Mouse (Mus musculus): ENCODE measurements around the gene Tmem182. TPM values are rescaled to one million over a fixed set of nuclear protein-coding genes. Genes with fewer than 3 reads are reported as not detected.

The Tmem182 gene
- polyA plus RNA-seq, 1 experiment from 2014 or later = not detected

DNA sequence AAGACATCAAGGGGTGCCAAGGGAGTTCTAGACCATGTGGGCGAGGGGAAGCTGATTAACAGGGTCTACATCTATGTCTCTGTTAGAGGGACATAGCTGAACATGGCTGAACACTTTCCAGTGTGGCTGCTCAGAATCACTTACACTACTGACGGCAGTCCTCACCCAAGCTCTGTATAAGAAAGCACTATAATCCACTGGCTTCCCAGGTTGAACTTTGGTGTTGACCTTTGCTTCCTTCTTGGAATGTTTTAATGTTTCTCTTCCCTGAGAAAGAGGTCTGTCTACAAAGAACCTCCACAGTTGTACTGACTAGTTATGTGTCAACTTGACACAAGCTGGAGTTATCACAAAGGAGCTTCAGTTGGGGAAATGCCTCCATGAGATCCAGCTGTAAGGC, 29.3 kb upstream of the Tmem182 start:
- H3K9me3 ChIP-seq (replicated peaks) = 0 out of 2 replicates have a peak, but pooled peaks cover 2% of the 10 kb centered on the region
- no peak overlapping the region for H3K9ac ChIP-seq
- ATAC-seq = no peak
- no peak overlapping the region for H3K27ac ChIP-seq
- no peak overlapping the region for H3K4me2 ChIP-seq
- H3K36me3 ChIP-seq = peaks cover 37% of the 10 kb centered on the region
- peaks cover 20% of the 10 kb centered on the region for H3K4me1 ChIP-seq
- no peak overlapping the region for H3K4me3 ChIP-seq
- WGBS (ENCODE audit: insufficient replicate concordance) = 55% methylated on average over 2 of the region's 2 CpGs
- H3K27me3 ChIP-seq (replicated peaks) = no peaks in the 10 kb centered on the region

DNA sequence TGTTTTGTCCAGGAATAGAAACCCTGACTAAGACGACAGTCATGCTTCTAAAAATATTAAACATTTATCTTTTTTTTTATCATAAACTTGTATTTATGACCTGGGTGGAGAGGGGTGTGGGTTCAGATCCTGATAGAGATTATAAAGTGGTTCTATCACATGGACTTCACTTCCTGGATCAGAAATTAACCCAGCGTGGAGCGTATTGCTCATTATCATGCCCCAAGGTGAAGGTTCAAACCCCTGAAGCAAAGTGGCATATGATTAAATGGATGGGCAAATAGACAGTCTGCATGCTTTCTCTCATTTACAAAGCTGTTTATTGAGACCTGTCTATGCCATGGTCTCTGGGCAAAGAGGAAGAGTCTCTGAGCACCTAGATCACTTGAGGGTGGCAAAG, 28.6 kb upstream of the Tmem182 start:
- Histone ChIP-seq H3K4me1 (peaks cover 14% of the 10 kb centered on the region), H3K4me2 (no peak overlapping the region), H3K36me3 (peaks cover 37% of the 10 kb centered on the region), H3K4me3 (no peak overlapping the region), H3K9me3 (replicated peaks) (0 out of 2 replicates have a peak, but pooled peaks cover 2% of the 10 kb centered on the region), H3K27ac (no peak overlapping the region), H3K27me3 (replicated peaks) (no peaks in the 10 kb centered on the region), H3K9ac (no peak overlapping the region)
- ATAC-seq = no peak
- 74% methylated on average over 3 of the region's 3 CpGs for WGBS (ENCODE audit: insufficient replicate concordance)

DNA sequence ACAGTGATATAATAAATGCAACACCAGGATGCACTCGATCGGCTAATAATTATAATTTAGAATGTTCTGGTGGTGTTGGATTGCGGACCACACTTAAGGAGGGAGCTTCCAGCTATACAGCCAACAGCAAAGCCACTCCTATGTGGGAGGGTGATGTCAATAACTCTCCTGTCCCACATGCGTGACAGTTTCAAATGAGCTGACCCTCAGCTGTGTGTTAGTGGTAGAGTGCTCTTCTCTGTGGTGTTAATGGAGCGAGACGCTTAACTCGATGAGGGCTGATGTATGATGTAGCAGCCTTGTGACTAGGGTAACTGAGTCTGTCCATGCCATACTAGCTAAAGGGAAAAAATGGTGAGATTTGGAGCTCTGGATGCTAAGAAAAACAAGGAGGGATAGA, 22.0 kb upstream of the Tmem182 start:
- WGBS (ENCODE audit: insufficient replicate concordance) = 92% methylated on average over 7 of the region's 7 CpGs
- 0 out of 2 replicates have a peak, but pooled peaks cover 2% of the 10 kb centered on the region for H3K9me3 ChIP-seq (replicated peaks)
- H3K27ac ChIP-seq = no peak overlapping the region
- H3K4me1 ChIP-seq = no peaks in the 10 kb centered on the region
- no peak overlapping the region for H3K4me2 ChIP-seq
- H3K9ac ChIP-seq = no peak overlapping the region
- H3K4me3 ChIP-seq = no peak overlapping the region
- H3K36me3 ChIP-seq = peaks cover 28% of the 10 kb centered on the region
- H3K27me3 ChIP-seq (replicated peaks) = no peaks in the 10 kb centered on the region
- no peak for ATAC-seq

DNA sequence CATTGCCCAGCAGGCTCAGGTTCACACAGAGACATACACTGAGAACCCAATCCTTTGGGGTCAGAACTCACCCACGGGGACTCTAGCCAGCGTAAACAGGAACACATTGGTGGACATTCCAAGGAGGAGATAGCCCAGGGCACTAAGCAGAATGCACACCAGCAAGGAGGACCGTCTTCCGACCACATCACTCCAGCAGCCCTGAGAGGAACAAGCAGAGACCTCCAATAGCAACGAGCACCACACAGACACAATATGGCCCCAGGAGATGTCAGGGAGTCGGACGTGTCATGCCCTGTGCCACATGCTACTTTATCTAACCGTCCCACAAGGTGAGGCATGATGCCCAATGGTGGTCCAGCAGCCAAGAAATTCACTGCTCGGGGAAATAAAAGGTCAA, 21.1 kb upstream of the Tmem182 start:
- ATAC-seq = no peak
- H3K27ac ChIP-seq = no peak overlapping the region
- no peak overlapping the region for H3K9ac ChIP-seq
- peaks cover 19% of the 10 kb centered on the region for H3K36me3 ChIP-seq
- H3K4me3 ChIP-seq = no peak overlapping the region
- H3K27me3 ChIP-seq (replicated peaks) = no peaks in the 10 kb centered on the region
- H3K4me2 ChIP-seq = no peak overlapping the region
- 73% methylated on average over 9 of the region's 9 CpGs for WGBS (ENCODE audit: insufficient replicate concordance)
- 0 out of 2 replicates have a peak, but pooled peaks cover under 1% of the 10 kb centered on the region for H3K4me1 ChIP-seq
- H3K9me3 ChIP-seq (replicated peaks) = no peaks in the 10 kb centered on the region

DNA sequence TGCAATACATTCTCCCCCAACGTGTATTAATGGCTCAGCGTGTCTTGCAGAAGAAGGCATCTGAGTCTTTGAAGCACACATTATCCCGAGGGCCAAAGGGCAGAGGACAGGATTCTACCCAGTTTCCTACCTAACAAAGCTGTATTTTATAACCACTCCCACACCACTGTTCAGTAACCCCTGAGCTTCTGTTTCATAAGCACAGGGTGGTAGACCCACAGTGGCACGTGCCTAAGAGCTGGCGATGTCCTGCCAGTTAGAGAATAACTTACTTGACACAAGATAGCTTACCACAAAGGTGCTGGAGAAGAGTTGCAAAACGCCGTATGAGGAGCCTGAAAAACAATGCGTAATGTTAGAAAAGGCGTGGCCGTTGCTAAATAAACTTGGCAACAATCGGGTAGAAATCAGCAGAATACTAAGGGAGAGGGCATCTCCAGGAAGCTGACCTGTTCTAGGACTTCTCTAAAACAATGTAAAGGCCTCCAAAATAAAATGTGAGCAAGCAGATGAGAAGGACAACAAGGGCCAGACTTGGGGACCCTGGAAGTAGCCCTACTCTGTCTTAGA, 19.4 kb upstream of the Tmem182 start:
- 0 out of 2 replicates have a peak, but pooled peaks cover 5% of the 10 kb centered on the region for H3K36me3 ChIP-seq
- H3K27ac ChIP-seq = no peak overlapping the region
- H3K4me3 ChIP-seq = no peak overlapping the region
- H3K9ac ChIP-seq = no peak overlapping the region
- H3K4me1 ChIP-seq = peaks cover 9% of the 10 kb centered on the region
- no peak overlapping the region for H3K4me2 ChIP-seq
- no peaks in the 10 kb centered on the region for H3K9me3 ChIP-seq (replicated peaks)
- no peaks in the 10 kb centered on the region for H3K27me3 ChIP-seq (replicated peaks)
- no peak for ATAC-seq
- WGBS (ENCODE audit: insufficient replicate concordance) = 70% methylated on average over 11 of the region's 11 CpGs

DNA sequence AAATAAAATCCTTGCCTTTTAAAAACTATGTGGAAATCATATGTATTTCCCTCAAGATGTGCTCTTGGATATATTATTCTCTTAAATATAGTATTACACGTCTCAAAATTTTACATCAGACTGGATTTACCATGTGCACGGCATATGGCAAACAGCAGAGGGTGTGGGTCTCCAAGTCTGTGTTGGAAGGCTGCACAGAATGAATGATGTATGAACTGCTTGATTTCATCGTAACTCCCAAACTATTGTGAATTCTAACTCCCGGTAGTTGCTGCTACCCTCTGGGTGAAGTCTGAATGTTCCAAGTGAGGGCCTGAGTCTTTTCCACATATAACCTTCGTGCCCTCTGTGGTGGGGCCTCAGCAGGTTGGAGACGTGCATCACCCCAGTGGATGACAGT, 16.4 kb upstream of the Tmem182 start:
- H3K9me3 ChIP-seq (replicated peaks) = no peaks in the 10 kb centered on the region
- no peaks in the 10 kb centered on the region for H3K36me3 ChIP-seq
- WGBS (ENCODE audit: insufficient replicate concordance) = 80% methylated on average over 6 of the region's 6 CpGs
- no peak overlapping the region for H3K4me3 ChIP-seq
- no peak overlapping the region for H3K4me2 ChIP-seq
- H3K27me3 ChIP-seq (replicated peaks) = peaks cover 5% of the 10 kb centered on the region; the same call in 1 of the 2 replicates
- ATAC-seq = no peak
- no peak overlapping the region for H3K27ac ChIP-seq
- H3K4me1 ChIP-seq = peaks cover 12% of the 10 kb centered on the region
- no peak overlapping the region for H3K9ac ChIP-seq

DNA sequence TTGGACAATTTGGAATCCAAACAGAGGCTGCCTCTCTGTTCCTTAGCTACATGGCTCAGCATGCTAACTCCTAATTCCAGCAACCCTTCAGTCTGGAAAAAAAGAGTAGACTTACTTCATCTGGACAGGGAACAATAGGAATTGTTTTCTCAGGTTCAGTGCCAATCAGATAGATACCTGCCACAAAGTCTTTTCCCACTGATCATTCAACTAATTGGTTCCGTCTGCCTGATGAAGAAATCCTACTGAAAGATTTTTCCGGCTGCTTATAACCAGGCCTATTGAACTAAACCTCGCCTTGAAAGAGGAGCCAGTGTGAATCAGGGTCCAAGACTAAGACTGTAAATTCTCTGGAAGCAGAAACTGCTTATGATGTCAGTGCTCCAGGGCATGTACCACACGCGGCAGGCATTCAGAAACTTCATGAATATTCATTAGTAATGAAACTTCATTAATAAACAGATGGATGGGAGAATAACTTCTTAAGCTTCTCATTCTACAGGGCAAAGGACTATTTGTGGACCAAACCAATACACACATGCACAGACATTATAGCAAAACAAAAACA, 15.7 kb upstream of the Tmem182 start:
- Histone ChIP-seq H3K9ac (peak overlapping the region; percentile 66), H3K27ac (no peak overlapping the region), H3K9me3 (replicated peaks) (no peaks in the 10 kb centered on the region), H3K4me2 (peak overlapping the region; percentile 74), H3K36me3 (no peaks in the 10 kb centered on the region), H3K4me1 (peaks cover 12% of the 10 kb centered on the region), H3K27me3 (replicated peaks) (peaks cover 7% of the 10 kb centered on the region; the same call in 1 of the 2 replicates), H3K4me3 (peak overlapping the region; percentile 70)
- ATAC-seq = no peak
- WGBS (ENCODE audit: insufficient replicate concordance) = 46% methylated on average over 5 of the region's 5 CpGs

DNA sequence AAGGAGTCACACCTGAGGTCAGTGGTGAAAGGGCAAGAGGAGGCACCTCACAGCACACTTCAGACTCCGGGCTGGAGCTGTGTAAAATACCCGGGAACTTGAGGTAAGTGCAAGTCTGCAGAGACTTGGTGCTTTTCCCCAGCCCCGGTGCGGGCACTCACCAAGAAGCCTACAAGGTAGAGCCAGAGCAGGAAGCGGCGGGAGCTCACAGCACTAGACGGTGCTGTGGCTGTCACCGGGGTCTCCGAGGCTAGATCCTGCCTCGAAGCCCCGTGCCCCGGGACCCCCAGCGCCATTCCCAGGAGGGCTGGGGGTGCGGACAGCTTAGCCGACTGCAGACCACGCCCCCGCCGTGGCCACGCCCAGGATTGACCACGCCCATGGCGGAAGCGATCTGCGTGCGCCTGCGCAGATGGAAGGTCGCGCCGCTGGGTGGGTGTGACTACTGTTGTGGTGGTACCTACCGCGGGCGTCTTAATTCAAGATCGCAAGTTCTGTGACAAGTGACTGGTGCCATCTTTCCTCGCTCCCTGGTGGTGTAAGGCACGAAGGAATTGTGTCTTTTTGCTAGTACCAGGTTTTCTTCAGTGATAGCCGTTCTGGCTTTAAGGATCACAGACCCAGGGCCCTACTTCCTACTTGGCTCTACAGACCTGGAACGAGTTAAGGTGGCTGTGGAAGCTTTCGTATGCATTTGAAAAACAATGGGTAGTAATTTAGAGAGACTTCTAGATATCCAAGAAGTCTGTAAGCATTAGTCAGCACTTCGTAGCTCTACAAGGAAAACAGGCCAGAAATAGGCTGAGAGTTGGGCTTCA, 14.9 kb upstream of the Tmem182 start, which contains the start of gene Mfsd9:
Gene Mfsd9, minus strand, starts transcription at position 364 of the 818 bp plus-strand sequence.
- no peaks in the 10 kb centered on the region for H3K36me3 ChIP-seq
- no peaks in the 10 kb centered on the region for H3K9me3 ChIP-seq (replicated peaks)
- peak within 1 kb of the TSS; percentile 74 for H3K4me2 ChIP-seq
- H3K4me1 ChIP-seq = peaks cover 12% of the 10 kb centered on the region
- H3K9ac ChIP-seq = peak within 1 kb of the TSS; percentile 66
- WGBS (ENCODE audit: insufficient replicate concordance) = 6% methylated on average over 38 of the region's 38 CpGs
- H3K4me3 ChIP-seq = peak within 1 kb of the TSS; percentile 70
- peaks cover 13% of the 10 kb centered on the region; the same call in 1 of the 2 replicates for H3K27me3 ChIP-seq (replicated peaks)
- ATAC-seq = peak; percentile 95
- H3K27ac ChIP-seq = peak within 1 kb of the TSS; percentile 43

DNA sequence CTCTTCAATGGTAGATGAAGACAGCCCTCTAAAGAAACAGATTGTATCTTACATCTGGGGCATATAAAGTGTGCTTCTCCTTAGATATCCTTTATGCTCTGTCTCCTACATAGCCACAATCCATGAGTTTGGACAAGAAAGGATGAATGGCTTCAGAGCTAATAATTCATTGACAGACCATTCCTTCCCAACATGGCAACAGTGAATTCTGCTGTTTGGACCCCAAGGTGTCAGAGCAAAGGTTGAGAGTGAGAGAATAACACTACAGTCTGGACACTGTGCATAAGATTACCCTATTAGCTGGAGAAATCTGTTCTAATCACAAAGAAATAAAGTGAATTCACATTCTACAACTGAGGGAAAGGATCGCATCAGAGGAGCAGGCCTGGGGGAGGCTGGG, 9.9 kb upstream of the Tmem182 start:
- no peak overlapping the region for H3K9ac ChIP-seq
- 95% methylated on average over 1 of the region's 1 CpGs for WGBS (ENCODE audit: insufficient replicate concordance)

DNA sequence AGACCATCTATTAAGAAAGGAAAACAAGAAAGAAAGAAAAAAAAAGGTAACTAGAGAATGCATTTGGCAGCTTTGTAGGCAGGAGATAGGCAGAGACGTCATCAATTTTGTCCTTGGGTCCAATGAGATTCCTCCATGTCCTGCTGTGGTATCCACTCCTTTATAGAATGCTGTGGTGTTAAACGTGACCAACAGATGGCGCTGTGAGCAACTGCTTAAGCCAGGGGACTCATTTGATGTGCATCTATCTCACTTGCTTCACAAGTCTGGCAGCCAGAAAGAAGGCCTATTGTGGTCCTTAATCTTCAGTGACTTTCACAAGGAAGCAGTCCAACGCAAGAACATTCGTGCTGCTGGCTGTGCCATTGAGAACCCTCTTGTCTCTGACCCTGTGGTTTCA, 8.1 kb upstream of the Tmem182 start:
- no peak overlapping the region for H3K9ac ChIP-seq
- H3K4me1 ChIP-seq = no peaks in the 10 kb centered on the region; the same call in 1 of the 2 replicates
- no peaks in the 10 kb centered on the region for H3K9me3 ChIP-seq (replicated peaks)
- no peak overlapping the region for H3K4me2 ChIP-seq
- H3K27me3 ChIP-seq (replicated peaks) = peaks cover 13% of the 10 kb centered on the region; the same call in 1 of the 2 replicates
- no peak overlapping the region for H3K27ac ChIP-seq
- ATAC-seq = no peak
- no peaks in the 10 kb centered on the region for H3K36me3 ChIP-seq
- 11% methylated on average over 5 of the region's 5 CpGs for WGBS (ENCODE audit: insufficient replicate concordance)
- no peak overlapping the region for H3K4me3 ChIP-seq

More for the DNA sequence above, 9.9 kb upstream of the Tmem182 start:
- no peak for ATAC-seq
- H3K27ac ChIP-seq = no peak overlapping the region
- no peaks in the 10 kb centered on the region for H3K9me3 ChIP-seq (replicated peaks)
- H3K4me3 ChIP-seq = no peak overlapping the region
- H3K4me2 ChIP-seq = no peak overlapping the region
- H3K4me1 ChIP-seq = peaks cover 6% of the 10 kb centered on the region
- H3K36me3 ChIP-seq = no peaks in the 10 kb centered on the region
- H3K27me3 ChIP-seq (replicated peaks) = peaks cover 13% of the 10 kb centered on the region; the same call in 1 of the 2 replicates

DNA sequence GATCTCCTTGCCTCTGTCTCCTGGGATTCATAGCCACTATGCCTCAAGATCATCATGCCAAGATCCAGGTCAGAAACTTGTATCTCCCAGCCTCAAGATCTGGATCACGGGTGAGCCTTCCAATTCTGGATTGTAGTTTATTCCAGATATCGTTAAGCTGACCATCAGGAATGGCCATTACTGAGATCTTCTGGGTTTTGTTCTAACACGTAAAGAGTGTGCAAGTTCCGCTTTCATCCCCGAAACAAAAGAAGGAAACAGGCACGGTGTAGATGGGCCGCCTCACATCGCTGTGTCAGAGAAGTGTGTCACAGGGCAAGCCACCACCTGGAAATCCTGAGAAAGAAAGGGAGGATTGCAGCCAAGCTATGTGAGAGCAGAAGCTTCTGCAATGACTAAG, 6.3 kb upstream of the Tmem182 start:
- ATAC-seq = no peak
- Histone ChIP-seq H3K9me3 (replicated peaks) (no peaks in the 10 kb centered on the region), H3K4me1 (no peaks in the 10 kb centered on the region; the same call in 1 of the 2 replicates), H3K27ac (no peak overlapping the region), H3K36me3 (no peaks in the 10 kb centered on the region), H3K27me3 (replicated peaks) (0 out of 2 replicates have a peak, but pooled peaks cover 8% of the 10 kb centered on the region), H3K4me3 (no peak overlapping the region), H3K9ac (no peak overlapping the region), H3K4me2 (no peak overlapping the region)
- 77% methylated on average over 8 of the region's 8 CpGs for WGBS (ENCODE audit: insufficient replicate concordance)

DNA sequence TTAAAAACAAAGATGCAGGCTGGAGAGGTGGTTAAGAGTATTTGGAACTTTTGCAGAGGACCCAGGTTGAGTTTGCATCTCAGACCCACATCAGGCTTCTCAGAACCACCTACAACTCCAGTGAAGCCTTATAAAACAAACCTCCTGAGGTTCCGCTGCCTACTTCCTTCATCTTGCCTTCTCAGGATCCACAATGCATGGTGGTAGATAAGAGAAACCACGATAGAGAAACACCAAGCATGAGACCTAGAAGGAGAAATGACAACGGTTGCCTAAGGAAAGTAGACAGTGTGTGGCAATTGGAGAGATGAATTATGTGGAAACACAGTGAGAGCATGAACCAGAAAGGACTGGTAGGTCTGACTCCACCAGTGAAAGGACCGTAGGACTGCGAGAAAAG, 4.5 kb upstream of the Tmem182 start:
- Histone ChIP-seq H3K4me2 (no peak overlapping the region), H3K9me3 (replicated peaks) (no peaks in the 10 kb centered on the region), H3K27ac (no peak overlapping the region), H3K27me3 (replicated peaks) (no peaks in the 10 kb centered on the region), H3K4me1 (no peaks in the 10 kb centered on the region; the same call in 1 of the 2 replicates), H3K36me3 (no peaks in the 10 kb centered on the region), H3K9ac (no peak overlapping the region), H3K4me3 (no peak overlapping the region)
- ATAC-seq = no peak
- 32% methylated on average over 5 of the region's 5 CpGs for WGBS (ENCODE audit: insufficient replicate concordance)

Measured in liver, embryonic 12.5 days (tissue).